Mouse (Mus musculus) C2C12 (cell line): ENCODE measurements at regions not wholly inside any gene's neighbourhood (a gene's known extent, or its start where the extent isn't known, plus 50 kb on each side); places are given as distances from the start of the nearest gene placed in this dataset.

Experiments used
- CTCF ChIP-seq: IDR thresholded peaks from one replicate; pipeline ENCODE4 v1.5.1; 2011; ENCODE audit not compliant: control insufficient read depth, insufficient read depth, insufficient read length
- USF1 ChIP-seq: IDR thresholded peaks from one replicate; pipeline ENCODE4 v1.6.1; 2011; ENCODE audit warnings: low read depth, mild to moderate bottlenecking, control low read depth, moderate library complexity

DNA sequence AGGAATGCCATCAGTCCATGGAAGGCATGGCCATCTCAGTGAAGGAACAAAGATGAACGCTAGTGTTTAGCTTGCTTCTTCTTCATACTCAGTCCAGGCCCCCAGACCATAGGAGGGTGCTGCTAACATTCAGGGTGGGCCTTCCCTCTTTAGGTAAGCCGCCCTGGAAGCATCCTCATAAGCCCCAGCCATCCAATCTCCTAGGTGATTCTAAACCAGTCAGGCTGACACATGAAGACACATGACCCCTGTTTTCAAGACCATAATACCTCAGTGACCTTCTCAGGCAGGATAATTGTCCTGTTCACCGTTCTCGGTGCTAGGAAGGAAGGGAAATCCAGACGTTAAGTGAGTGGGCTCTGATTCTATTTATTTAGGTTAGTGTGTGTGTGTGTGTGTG is 119.2 kb upstream of the Hes1 start:
- no peak for TF ChIP-seq USF1
- TF ChIP-seq CTCF = no peak
